Mouse (Mus musculus) ovary, postnatal 10 days (tissue): ENCODE data around the gene Noxo1.
"Not testable (repeated sequence)": the region's sequence is repeated elsewhere in the genome, so short reads cannot be mapped to it uniquely, and the experiment has no call there.

ENCODE experiments used
- DNase-seq: peaks from one replicate; pipeline ENCODE4 v3.0.0; 2022; ENCODE audit warnings: low spot score

Noxo1 gene

GRCm38 (mm10) chr17:24696011-24696697 is at the start of gene Noxo1, which contains the start of gene Gfer:
Noxo1 (plus strand) TSS chr17:24696234.
Gfer (minus strand) TSS chr17:24696156.
- peak; percentile 67 for DNase-seq

GRCm38 (mm10) chr17:24646381-24646780 is 49.7 kb upstream of the Noxo1 start:
- no peak for DNase-seq

- no peak for DNase-seq
Observed at GRCm38 (mm10) chr17:24647493-24647892, 48.5 kb upstream of the Noxo1 start.

GRCm38 (mm10) chr17:24648731-24649377 is 47.2 kb upstream of the Noxo1 start:
- no peak for DNase-seq

GRCm38 (mm10) chr17:24649581-24650069 is 46.4 kb upstream of the Noxo1 start:
- DNase-seq, result no peak

- DNase-seq, result no peak
Observed at GRCm38 (mm10) chr17:24650070-24650616, 45.9 kb upstream of the Noxo1 start, which contains the start of gene Slc9a3r2. Slc9a3r2 (minus strand) TSS chr17:24650327.

- DNase-seq, result no peak
Observed at GRCm38 (mm10) chr17:24650766-24651165, 45.3 kb upstream of the Noxo1 start.

GRCm38 (mm10) chr17:24651835-24652234 is 44.2 kb upstream of the Noxo1 start:
- no peak for DNase-seq

GRCm38 (mm10) chr17:24653967-24654710 is 41.9 kb upstream of the Noxo1 start:
- peak; percentile 67 for DNase-seq

- no peak for DNase-seq
Observed at GRCm38 (mm10) chr17:24654969-24655368, 41.1 kb upstream of the Noxo1 start.

GRCm38 (mm10) chr17:24658017-24658758 is 37.8 kb upstream of the Noxo1 start, which contains the start of gene Npw:
Npw (minus strand) TSS chr17:24658457.
- DNase-seq, result no peak

GRCm38 (mm10) chr17:24667011-24667410 is 29.0 kb upstream of the Noxo1 start:
- DNase-seq, result not testable (repeated sequence)

GRCm38 (mm10) chr17:24667416-24667815 is 28.6 kb upstream of the Noxo1 start:
- no peak for DNase-seq

- not testable (repeated sequence) for DNase-seq
Observed at GRCm38 (mm10) chr17:24669214-24669544, 26.9 kb upstream of the Noxo1 start.

GRCm38 (mm10) chr17:24669545-24670245 is 26.3 kb upstream of the Noxo1 start, which contains the start of gene Zfp598:
Zfp598 (plus strand) TSS chr17:24669687.
- peak; percentile 83 for DNase-seq

GRCm38 (mm10) chr17:24670246-24670844 is 25.7 kb upstream of the Noxo1 start:
- no peak for DNase-seq

- no peak for DNase-seq
Observed at GRCm38 (mm10) chr17:24671346-24671745, 24.7 kb upstream of the Noxo1 start.

- no peak for DNase-seq
Observed at GRCm38 (mm10) chr17:24672141-24672540, 23.9 kb upstream of the Noxo1 start.

GRCm38 (mm10) chr17:24674277-24674676 is 21.8 kb upstream of the Noxo1 start:
- no peak for DNase-seq

GRCm38 (mm10) chr17:24676187-24676586 is 19.8 kb upstream of the Noxo1 start:
- DNase-seq, result no peak
